Mouse (Mus musculus) kidney, embryonic 14.5 days (tissue): ENCODE results near the gene Rhod. TPM values are rescaled to one million over a fixed set of nuclear protein-coding genes. Genes with fewer than 3 reads are reported as not detected.

Experiments used
- ATAC-seq: fragments of 200-750 bp; cut with Nextera tagmentation; 2 replicates; pipeline ENCODE4 v1.8.0; 2017; ENCODE audit warnings: moderate number of reproducible peaks, mild to moderate bottlenecking, moderate TSS enrichment, moderate library complexity; ENCODE audit not compliant: low FRiP score, low TSS enrichment
- H3K27ac ChIP-seq: fragments of 300-500 bp; sonication (generic); 2 replicates; pipeline ENCODE4 v1.5.1; 2014; ENCODE audit warnings: low read depth, mild to moderate bottlenecking, low read length, moderate library complexity, mixed read lengths
- H3K27me3 ChIP-seq: fragments of 300-500 bp; sonication (generic); 2 replicates; pipeline ENCODE4 v1.6.1; 2014; ENCODE audit warnings: mild to moderate bottlenecking, low read length; ENCODE audit not compliant: control insufficient read depth, insufficient read depth
- H3K36me3 ChIP-seq: fragments of 300-500 bp; sonication (generic); 2 replicates; pipeline ENCODE4 v1.6.1; 2014; ENCODE audit warnings: low read length, mixed read lengths; ENCODE audit not compliant: control insufficient read depth, insufficient read depth
- H3K4me1 ChIP-seq: fragments of 300-500 bp; sonication (generic); 2 replicates; pipeline ENCODE4 v1.6.1; 2014; ENCODE audit warnings: low read length, mixed read lengths; ENCODE audit not compliant: control insufficient read depth, insufficient read depth
- H3K4me2 ChIP-seq: fragments of 300-500 bp; sonication (generic); replicated peaks from 2 replicates; pipeline ENCODE4 v1.6.1; 2014; ENCODE audit warnings: low read depth, mild to moderate bottlenecking, low read length
- H3K4me3 ChIP-seq: fragments of 300-500 bp; sonication (generic); 2 replicates; pipeline ENCODE4 v1.5.1; 2014; ENCODE audit warnings: mild to moderate bottlenecking, low read length
- H3K9ac ChIP-seq: fragments of 300-500 bp; sonication (generic); 2 replicates; pipeline ENCODE4 v1.6.1; 2014; ENCODE audit warnings: low read depth, mild to moderate bottlenecking, low read length, moderate library complexity
- H3K9me3 ChIP-seq: fragments of 300-500 bp; sonication (generic); 2 replicates; pipeline ENCODE4 v1.6.1; 2016; ENCODE audit warnings: low read length; ENCODE audit not compliant: control insufficient read depth
- WGBS: fragments of 180-500 bp; shearing (Covaris S2); extraction: QIAGEN DNeasy Blood & Tissue Kit; methylation state at CpG from one replicate; pipeline ENCODE4 v1.1.7; 2014; 5-methylcytosine and 5-hydroxymethylcytosine counted together
- polyA plus RNA-seq: library from polyadenylated mRNA; unstranded; fragments of >200 nt; fragmentation: Nextera tagmentation; extraction: Ambion mirVana; gene quantifications from 2 replicates; pipeline ENCODE4 v1.2.1, GENCODE M21; 2014

Rhod gene
- polyA plus RNA-seq, 1 experiment from 2014 or later: 40.7 TPM

DNA sequence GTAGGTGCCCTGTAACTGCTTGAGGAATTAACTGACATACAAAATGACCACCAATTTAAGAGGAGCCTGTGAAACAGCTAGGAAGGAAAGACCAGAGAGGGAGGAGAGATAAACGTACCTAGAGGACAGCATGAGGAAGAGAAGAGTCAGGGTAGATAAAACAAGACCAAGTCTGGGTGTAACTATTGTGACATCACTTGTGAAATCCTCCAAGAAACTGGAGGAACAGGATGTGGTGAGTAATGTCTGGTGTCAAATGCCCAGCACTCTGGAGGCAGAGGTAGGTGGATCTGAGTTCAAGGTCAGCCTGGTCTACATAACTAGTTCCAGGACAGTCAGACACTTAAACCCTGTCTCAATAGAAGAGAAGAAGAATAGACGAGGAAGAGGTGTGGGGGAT is 30.2 kb downstream of the Rhod start:
- ATAC-seq: no peak
- 56% methylated on average over 2 of the region's 2 CpGs for WGBS
- H3K27me3 ChIP-seq: no peaks in the 10 kb centered on the region
- no peak overlapping the region for H3K4me2 ChIP-seq
- H3K36me3 ChIP-seq: no peaks in the 10 kb centered on the region
- H3K27ac ChIP-seq: no peak overlapping the region
- H3K4me3 ChIP-seq: no peak overlapping the region
- no peak overlapping the region for H3K9ac ChIP-seq
- H3K9me3 ChIP-seq: no peaks in the 10 kb centered on the region
- no peaks in the 10 kb centered on the region for H3K4me1 ChIP-seq

DNA sequence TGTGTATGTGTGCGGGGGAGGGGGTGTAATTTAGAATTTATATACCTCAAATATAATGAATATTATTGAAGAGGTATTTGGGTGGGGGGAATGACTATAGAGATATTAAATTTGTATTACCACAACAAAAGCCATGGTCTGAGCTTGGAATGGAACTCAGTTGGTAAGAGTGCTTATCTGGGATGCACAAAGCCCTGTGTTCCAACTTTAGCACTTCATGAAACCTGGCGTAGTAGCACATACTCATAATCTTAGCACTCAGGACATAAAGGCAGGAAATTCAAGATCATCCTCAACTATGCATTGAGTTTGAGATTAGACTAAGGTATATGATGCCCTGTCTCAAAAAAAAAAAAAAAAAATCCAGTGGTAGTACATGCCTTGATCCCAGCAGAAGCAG is 34.4 kb downstream of the Rhod start:
- Histone ChIP-seq H3K4me2 (no peak overlapping the region), H3K4me3 (no peak overlapping the region), H3K9me3 (no peaks in the 10 kb centered on the region), H3K27me3 (no peaks in the 10 kb centered on the region), H3K27ac (no peak overlapping the region), H3K36me3 (no peaks in the 10 kb centered on the region), H3K9ac (no peak overlapping the region), H3K4me1 (no peaks in the 10 kb centered on the region)
- no peak for ATAC-seq
- 94% methylated on average over 2 of the region's 2 CpGs for WGBS

DNA sequence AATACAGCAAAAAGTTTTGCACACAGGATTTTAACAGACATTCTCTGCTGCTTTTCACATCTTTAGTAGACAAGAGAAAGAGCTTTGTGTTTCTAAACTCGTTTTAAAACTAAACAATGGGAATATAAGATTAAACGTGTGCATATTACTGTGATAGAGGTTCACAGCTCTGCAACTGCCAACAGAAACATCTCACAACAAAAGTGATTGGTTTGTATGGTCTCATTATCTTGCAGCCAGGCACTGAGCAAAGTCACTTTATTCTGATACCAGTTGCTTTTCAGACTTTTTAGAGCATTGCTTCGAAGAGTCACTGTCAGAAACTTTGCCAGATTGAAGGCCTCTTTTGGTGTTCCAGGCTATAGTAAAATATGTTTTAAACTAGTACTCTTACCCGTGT is 40.3 kb downstream of the Rhod start:
- H3K9ac ChIP-seq: no peak overlapping the region
- no peaks in the 10 kb centered on the region for H3K27me3 ChIP-seq
- no peaks in the 10 kb centered on the region for H3K9me3 ChIP-seq
- ATAC-seq: no peak
- peaks cover 3% of the 10 kb centered on the region; the same call in 1 of the 2 replicates for H3K4me1 ChIP-seq
- H3K4me3 ChIP-seq: no peak overlapping the region
- H3K36me3 ChIP-seq: no peaks in the 10 kb centered on the region
- H3K4me2 ChIP-seq: no peak overlapping the region
- 76% methylated on average over 4 of the region's 4 CpGs for WGBS
- H3K27ac ChIP-seq: no peak overlapping the region

DNA sequence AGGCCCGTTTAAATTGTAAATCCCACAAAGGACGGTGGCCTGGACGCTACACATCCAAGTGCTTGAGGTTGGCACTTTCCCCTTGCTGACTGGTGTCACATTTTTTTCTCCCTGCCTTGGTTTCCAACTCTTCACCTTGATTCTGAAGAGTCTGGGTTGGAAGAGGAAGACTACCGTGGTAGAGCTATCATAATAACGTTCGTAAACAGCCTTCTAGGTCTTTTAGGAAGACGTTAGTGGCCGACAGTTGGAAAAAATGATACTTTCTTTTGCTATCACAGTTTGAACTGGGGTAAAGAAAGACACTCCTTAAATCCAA is 40.6 kb downstream of the Rhod start:
- peak overlapping the region; percentile 78 for H3K9ac ChIP-seq
- WGBS: 32% methylated on average over 8 of the region's 8 CpGs
- H3K4me2 ChIP-seq: peak overlapping the region; percentile 88
- peak overlapping the region; percentile 88; the same call in 1 of the 2 replicates for H3K27ac ChIP-seq
- peak overlapping the region; percentile 68 for H3K4me3 ChIP-seq
- no peak for ATAC-seq
- H3K4me1 ChIP-seq: peaks cover 4% of the 10 kb centered on the region; the same call in 1 of the 2 replicates
- no peaks in the 10 kb centered on the region for H3K27me3 ChIP-seq
- no peaks in the 10 kb centered on the region for H3K36me3 ChIP-seq
- no peaks in the 10 kb centered on the region for H3K9me3 ChIP-seq

- peak; percentile 46 for ATAC-seq
- peak within 1 kb of the TSS; percentile 78 for H3K9ac ChIP-seq
- H3K4me3 ChIP-seq: peak within 1 kb of the TSS; percentile 68
- WGBS: under 1% methylated on average over 79 of the region's 82 CpGs
- H3K9me3 ChIP-seq: no peaks in the 10 kb centered on the region
- H3K4me2 ChIP-seq: peak within 1 kb of the TSS; percentile 88
- H3K4me1 ChIP-seq: peaks cover 7% of the 10 kb centered on the region; the same call in 1 of the 2 replicates
- peaks cover under 1% of the 10 kb centered on the region; the same call in 1 of the 2 replicates for H3K36me3 ChIP-seq
- no peaks in the 10 kb centered on the region for H3K27me3 ChIP-seq
- H3K27ac ChIP-seq: peak within 1 kb of the TSS; percentile 88
Measured at GRCm38 (mm10) chr19:4397798-4398629, 41.2 kb downstream of the Rhod start, which contains the start of gene Kdm2a. TSS of gene Kdm2a (minus strand) at chr19:4398285.

- H3K4me1 ChIP-seq: peaks cover 7% of the 10 kb centered on the region; the same call in 1 of the 2 replicates
Measured at GRCm38 (mm10) chr19:4396998-4397797, 42.0 kb downstream of the Rhod start.

GRCm38 (mm10) chr19:4396081-4396997 is 42.9 kb downstream of the Rhod start:
- Histone ChIP-seq H3K9me3 (no peaks in the 10 kb centered on the region), H3K9ac (peak overlapping the region; percentile 90), H3K4me3 (peak overlapping the region; percentile 68), H3K4me2 (peak overlapping the region; percentile 81), H3K4me1 (peaks cover 10% of the 10 kb centered on the region; the same call in 1 of the 2 replicates), H3K27ac (peak overlapping the region; percentile 93), H3K36me3 (peaks cover 12% of the 10 kb centered on the region), H3K27me3 (no peaks in the 10 kb centered on the region)
- 1% methylated on average over 77 of the region's 80 CpGs for WGBS
- ATAC-seq: peak; percentile 51

More at GRCm38 (mm10) chr19:4396998-4397797, 42.0 kb downstream of the Rhod start:
- Histone ChIP-seq H3K27ac (peak overlapping the region; percentile 93), H3K9me3 (no peaks in the 10 kb centered on the region), H3K4me2 (peak overlapping the region; percentile 88), H3K36me3 (peaks cover 6% of the 10 kb centered on the region; the same call in 1 of the 2 replicates), H3K4me3 (peak overlapping the region; percentile 68), H3K9ac (peak overlapping the region; percentile 90), H3K27me3 (no peaks in the 10 kb centered on the region)
- WGBS: 1% methylated on average over 66 of the region's 90 CpGs
- ATAC-seq: peak; percentile 94

GRCm38 (mm10) chr19:4387276-4387675 is 52.0 kb downstream of the Rhod start:
- H3K36me3 ChIP-seq: peaks cover 40% of the 10 kb centered on the region; the same call in 1 of the 2 replicates

More at GRCm38 (mm10) chr19:4387276-4387675, 52.0 kb downstream of the Rhod start:
- no peak overlapping the region for H3K27ac ChIP-seq
- H3K4me2 ChIP-seq: no peak overlapping the region
- no peak overlapping the region for H3K9ac ChIP-seq
- H3K27me3 ChIP-seq: no peaks in the 10 kb centered on the region
- H3K4me1 ChIP-seq: 0 out of 2 replicates have a peak, but pooled peaks cover 3% of the 10 kb centered on the region
- no peaks in the 10 kb centered on the region for H3K9me3 ChIP-seq
- H3K4me3 ChIP-seq: no peak overlapping the region
- no peak for ATAC-seq
